Mouse (Mus musculus): ENCODE measurements around the gene Coa4.
"Not testable (repeated sequence)": the region's sequence is repeated elsewhere in the genome, so short reads cannot be mapped to it uniquely, and the experiment has no call there.

The Coa4 gene

DNA sequence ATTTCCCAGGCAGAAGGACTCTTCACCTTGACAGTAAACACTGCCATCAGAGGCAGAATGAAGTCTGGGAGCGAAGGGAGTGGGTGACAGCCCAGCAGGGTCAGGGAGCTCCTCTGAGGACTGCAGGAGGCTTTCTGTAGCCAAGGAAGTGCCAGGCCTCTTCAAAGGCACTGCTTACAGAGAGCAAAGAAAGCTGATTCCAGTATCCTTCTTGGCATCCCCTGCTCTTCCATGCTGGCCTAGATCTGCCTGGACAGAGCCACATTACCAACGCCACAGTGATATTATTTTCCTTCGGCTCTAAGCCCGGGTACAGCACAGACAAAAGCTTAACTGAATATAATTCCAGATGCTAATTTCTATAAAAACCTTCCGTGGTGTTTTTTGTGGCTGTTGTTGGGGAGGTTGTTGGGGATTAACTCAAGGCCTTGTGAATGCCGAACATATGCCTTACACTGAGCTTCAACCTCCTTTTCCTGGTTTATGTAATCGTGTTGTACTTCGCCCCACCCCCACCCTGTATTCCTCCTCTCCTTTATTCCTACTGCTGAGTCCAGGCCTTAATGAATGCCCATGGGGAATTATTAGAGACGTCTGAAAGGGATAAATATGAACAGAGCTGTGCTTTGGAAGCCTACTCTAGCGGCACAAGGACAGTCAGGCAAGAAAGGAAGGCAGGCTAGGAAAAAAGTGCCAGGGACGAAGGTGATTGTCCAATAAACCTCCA lies 25.2 kb downstream of the Coa4 start:
- no peak for DNase-seq (ENCODE audit: low spot score)

DNA sequence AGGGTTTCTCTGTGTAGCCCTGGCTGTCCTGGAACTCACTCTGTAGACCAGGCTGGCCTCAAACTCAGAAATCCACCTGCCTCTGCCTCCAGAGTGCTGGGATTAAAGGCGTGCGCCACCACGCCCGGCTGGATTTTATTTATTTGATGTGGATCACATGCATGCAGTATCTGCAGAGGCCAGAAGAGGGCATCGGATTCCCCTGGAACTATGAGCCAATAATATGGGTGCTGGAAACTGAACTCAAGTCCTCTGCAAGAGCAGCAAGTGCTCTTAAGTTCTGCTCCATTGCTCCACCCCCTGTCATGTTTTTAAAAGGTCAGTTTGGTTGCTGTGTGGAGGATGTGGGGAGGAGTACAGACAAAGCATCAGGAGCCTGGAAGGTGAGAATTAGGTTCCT lies 30.4 kb downstream of the Coa4 start:
- DNase-seq (ENCODE audit: low spot score) = not testable (repeated sequence)

DNA sequence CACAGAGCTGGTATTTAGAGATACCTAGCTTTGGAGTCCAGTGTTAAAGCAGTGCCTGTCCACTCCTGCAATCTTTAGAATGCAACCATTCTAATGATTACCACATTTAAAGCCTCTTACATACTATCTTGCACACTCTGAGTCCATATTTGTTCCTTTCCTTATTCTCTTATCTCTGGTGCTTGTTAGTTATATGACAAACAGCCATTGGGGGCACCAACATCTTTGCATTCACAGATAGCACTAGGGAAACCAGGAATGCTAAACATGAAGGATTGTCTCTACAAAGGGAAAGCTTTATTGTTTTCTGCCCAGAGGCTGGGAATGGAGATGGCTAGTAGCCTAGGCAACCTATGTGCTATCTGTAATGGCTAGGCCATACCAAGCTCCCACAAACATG lies 33.0 kb downstream of the Coa4 start:
- DNase-seq (ENCODE audit: low spot score) = no peak

DNA sequence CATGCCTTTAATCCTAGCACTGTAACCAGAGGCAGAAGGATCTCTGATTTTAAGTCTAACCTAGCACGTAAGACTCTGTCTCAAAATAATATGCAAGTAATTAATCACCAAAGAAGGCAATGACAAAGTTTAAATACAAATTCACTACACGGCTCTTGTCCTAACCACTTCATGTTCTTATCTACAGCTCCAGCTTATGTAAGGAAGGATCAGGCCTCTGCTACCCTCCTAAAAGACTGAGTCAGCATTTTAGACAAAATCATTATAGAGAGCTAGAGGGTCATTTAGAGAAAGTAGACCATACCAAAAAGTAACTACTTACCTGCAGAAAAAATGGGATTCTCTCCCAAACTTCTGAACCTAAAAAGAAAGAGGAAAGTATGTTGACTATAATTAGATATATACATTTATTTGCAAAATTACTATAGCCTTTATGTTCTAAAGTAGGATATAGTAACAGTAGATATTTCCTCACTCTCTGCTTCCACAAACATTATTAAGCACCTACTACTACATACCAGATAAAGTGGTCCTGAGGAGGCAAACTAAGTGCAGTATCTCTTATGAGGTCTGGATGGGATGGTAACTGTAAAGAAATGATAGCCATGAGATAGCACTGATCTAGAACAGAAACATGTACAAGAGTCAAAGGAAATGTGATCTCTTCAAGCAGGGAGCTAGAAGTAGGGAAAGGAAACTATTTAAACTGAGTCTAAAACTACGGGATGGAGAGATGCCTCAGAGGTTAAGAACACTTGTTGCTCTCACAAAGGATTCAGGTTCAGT lies 34.3 kb downstream of the Coa4 start:
- DNase-seq (ENCODE audit: low spot score) = no peak

DNA sequence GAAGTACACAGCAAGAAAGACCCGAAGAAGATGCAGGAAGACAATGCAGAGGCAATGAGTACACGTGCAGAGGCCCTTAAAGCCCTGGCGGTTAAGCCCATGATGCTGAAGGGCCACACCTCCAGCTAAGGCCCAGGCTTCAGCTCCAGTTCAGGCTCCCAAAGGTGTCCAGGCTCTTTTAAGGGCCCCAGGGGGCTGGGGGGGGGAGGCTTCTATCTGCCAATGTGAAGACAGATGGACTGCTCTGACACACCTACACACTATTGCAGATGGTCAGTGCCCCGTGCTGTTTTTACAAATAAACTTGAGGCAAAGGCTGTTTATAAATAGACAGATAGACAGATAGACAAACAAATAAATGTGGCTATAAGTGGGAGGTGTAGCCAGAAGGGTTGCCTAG lies 35.2 kb downstream of the Coa4 start:
- DNase-seq (ENCODE audit: low spot score) = no peak

DNA sequence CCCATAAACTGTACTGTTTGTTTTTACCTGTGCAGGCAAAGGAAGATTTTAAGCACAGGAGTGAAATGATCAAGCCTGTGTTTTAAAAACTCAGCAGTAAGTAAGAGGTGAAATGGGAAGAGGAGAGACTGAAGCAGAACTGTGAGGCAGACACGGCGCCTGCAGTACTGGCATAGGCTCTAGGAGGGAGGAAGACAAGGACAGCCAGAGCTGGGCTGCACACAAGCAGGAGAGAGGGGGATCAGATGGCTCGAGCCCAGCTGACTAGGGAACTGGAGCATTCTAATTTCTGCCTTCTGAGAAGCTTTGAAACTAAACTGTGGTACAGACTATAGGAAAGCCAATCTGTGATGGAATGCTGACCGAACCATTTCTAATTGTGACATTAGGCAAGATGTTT lies 35.8 kb downstream of the Coa4 start:
- DNase-seq (ENCODE audit: low spot score) = no peak

DNA sequence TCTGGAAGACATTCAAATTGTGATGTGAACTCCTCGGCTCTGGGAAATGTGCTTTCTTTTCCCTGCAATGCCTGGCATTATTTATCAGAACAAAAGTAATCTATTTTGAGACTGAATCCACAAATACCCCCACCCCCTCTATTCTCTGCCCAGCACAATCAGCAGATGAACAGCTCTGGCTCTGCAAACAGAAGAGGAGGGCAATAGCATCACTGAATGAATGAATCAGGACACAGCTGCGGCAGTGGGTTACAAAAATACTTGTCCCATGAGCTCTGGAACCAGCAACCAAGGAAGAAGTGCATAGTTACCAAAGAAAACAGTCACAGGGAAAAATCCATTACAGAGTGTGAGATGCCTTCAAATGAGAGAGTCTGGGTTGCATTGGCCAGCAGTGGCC lies 41.9 kb downstream of the Coa4 start:
- no peak for DNase-seq (ENCODE audit: low spot score)

DNA sequence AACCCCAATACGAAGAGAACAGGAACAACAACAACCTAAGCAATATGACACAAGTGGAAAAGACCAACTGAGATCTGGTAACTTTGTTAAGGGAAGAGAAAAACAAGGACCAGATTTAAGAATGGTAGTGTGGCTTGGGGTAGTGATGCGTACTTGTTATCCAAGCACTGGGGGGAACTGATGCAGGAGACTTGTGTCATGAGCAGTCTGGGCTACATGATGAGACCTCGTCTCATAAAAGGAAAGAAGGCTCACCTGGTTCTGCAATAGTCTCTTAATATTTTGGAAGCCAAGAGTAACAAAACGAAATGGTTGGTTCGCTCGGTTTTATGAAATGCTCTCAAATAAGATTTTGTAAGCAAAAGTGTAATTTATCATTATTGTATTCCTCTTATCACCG lies 45.4 kb downstream of the Coa4 start:
- DNase-seq (ENCODE audit: low spot score) = no peak

DNA sequence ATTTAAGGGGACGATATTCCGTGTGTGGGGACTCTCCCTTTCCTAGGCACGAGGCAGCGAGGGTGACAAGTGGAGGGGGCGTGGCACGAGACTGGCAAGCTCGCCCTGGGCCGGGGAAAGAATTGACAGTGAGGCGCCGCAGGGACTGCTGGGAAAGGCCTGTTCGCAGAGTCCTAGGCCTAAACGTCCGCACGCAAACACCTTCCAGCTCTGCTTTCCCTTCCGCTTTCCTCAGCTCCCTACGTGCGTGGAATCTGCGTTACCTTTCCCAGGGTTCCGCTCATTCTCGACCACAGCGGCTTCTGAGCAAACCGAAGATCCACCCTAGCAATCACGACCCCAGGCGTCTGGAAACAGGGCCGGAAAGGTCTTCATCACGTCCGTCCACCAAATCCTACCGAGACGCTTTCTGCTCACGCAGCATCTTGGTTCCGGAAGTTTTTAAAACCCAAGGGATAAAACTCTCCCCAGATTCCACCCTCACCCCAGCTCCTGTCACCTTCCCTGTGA lies 45.9 kb downstream of the Coa4 start:
- DNase-seq (ENCODE audit: low spot score) = peak; percentile 90

DNA sequence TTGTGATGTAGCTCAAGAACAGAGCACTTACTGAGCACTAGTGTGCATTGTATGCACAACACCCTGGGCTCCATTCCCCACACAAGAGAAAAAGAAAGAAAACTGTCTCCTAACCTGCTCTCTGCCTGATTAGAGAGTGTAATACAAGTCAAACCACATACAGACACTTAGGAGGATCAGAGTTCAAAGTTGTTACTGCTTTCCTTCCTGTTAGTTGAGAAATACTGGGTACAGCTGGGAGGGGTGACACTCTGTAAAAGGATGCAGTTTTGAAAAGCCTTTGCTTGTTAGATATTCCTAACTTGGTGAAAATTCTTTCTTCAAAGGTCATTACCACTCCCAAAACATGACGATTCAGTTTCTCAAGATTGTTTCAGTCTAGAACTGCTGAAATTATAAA lies 52.9 kb downstream of the Coa4 start:
- no peak for DNase-seq (ENCODE audit: low spot score)

All from testis, postnatal 14 days (tissue).